Mouse (Mus musculus): ENCODE data around the gene Psma6. TPM values are rescaled to one million over a fixed set of nuclear protein-coding genes. Genes with fewer than 3 reads are reported as not detected.

The Psma6 gene
- total RNA-seq, 2 experiments from 2014 or later, result 128 to 146 TPM

GRCm38 (mm10) chr12:55398240-55399127, 14.5 kb downstream of the Psma6 start:
- H3K4me3 ChIP-seq, result peak overlapping the region; percentile 92

DNA sequence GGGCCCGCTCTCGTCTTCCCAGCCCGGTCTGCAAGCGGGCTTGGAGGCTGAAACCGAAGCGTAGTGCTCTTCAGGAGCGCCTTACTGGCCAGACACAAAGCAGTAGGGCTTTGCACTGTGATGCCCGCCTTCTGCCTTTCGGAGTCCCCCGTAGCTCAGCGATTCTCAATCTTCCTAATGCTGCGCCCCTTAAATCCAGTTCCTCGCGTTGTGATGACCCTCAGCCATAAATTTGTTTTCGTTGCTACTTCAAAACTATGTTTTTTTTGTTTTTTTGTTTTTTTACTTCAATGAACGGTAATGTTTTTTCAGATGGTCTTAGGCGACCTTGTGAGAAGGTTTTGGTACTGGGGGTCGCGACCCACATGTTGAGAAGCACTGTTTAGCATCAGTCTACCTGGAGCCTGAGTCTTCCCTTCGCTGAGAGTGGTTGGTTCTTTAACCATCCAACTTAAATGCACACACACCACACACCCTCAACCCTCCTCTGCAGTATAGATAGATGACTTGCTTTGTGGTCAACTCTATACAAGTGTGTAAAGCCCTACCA, 15.2 kb downstream of the Psma6 start:
- H3K27ac ChIP-seq, result peak overlapping the region; percentile 95

More at GRCm38 (mm10) chr12:55398240-55399127, 14.5 kb downstream of the Psma6 start:
- peak; percentile 66 for TF ChIP-seq CTCF (conservative IDR thresholded peaks at IDR 0.05)
- DNase-seq (ENCODE audit: low spot score in 2 of 2), result peak; percentile 90
- H3K27ac ChIP-seq, result peak overlapping the region; percentile 95

DNA sequence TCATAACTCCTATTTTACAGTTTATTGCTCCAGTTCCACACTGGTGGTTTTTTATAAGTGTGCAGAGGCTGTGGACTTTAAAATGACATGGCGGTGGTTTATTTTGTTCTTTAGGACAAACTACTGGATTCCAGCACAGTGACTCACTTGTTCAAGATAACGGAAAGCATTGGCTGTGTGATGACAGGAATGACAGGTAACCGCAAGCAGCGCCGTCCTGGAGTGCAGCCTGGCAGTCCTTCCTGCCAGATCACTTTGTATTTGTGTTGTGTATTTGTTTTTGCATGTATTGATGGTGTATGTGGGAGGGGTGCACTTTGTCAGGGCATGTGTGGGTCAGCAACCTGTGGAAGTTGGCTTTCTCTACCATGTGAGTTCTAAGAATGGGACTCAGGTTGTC, 23.9 kb downstream of the Psma6 start:
- Histone ChIP-seq H3K27ac (no peak overlapping the region), H3K4me3 (no peak overlapping the region)
- no peak for DNase-seq (ENCODE audit: low spot score in 2 of 2)
- TF ChIP-seq CTCF (conservative IDR thresholded peaks at IDR 0.05), result no peak

More for the DNA sequence above, 15.2 kb downstream of the Psma6 start:
- DNase-seq (ENCODE audit: low spot score in 2 of 2), result no peak
- H3K4me3 ChIP-seq, result peak overlapping the region; percentile 92
- no peak for TF ChIP-seq CTCF (conservative IDR thresholded peaks at IDR 0.05)

GRCm38 (mm10) chr12:55415255-55415654, 31.2 kb downstream of the Psma6 start:
- no peak overlapping the region for H3K27ac ChIP-seq
- TF ChIP-seq CTCF (conservative IDR thresholded peaks at IDR 0.05), result no peak
- H3K4me3 ChIP-seq, result no peak overlapping the region
- no peak for DNase-seq (ENCODE audit: low spot score in 2 of 2)

DNA sequence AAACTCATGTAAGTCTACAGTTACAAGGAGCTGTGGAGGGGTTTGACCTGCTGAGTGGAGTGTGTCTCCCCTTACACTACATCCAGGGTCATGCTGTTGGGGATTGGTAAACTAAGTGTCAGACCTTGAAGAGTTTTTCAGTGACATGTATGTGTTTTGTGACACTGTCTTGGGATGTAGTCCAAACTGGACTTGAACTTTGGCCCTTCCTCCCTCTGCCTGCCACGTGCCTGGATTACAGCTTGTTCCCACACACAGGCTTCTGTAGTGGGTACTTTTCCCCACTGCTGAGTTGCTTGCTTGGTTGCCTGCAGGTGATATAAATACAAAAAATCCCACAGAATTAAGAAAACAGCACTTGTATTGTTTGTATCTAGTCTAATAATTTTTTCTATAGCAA, 31.7 kb downstream of the Psma6 start:
- no peak for DNase-seq (ENCODE audit: low spot score in 2 of 2)
- H3K27ac ChIP-seq, result no peak overlapping the region
- TF ChIP-seq CTCF (conservative IDR thresholded peaks at IDR 0.05), result no peak
- H3K4me3 ChIP-seq, result no peak overlapping the region

DNA sequence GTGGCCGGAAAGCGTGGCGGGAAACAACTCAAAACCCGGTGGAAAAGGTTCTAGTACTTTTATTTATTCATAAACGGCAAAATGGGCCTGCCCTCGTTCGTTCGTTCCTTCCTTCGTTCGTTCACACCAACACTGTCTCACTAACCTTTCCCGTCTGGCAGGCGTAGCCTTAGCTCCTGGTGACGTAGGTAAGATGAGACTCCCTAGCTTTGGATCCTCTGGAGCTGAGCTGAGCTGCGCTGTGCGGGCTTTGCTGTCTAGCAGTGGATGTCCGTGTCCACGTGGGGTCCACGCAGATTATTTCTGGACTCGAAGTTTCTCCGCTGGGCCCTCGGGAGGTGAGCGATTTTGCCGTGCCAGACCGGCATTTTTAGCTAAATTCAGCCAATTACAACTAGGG, 36.2 kb downstream of the Psma6 start:
- Histone ChIP-seq H3K4me3 (no peak overlapping the region), H3K27ac (no peak overlapping the region)
- no peak for TF ChIP-seq CTCF (conservative IDR thresholded peaks at IDR 0.05)
- no peak for DNase-seq (ENCODE audit: low spot score in 2 of 2)

- H3K27ac ChIP-seq, result no peak overlapping the region
- DNase-seq (ENCODE audit: low spot score in 2 of 2), result no peak
- no peak overlapping the region for H3K4me3 ChIP-seq
- no peak for TF ChIP-seq CTCF (conservative IDR thresholded peaks at IDR 0.05)
Observed at GRCm38 (mm10) chr12:55422057-55422456, 38.0 kb downstream of the Psma6 start.

DNA sequence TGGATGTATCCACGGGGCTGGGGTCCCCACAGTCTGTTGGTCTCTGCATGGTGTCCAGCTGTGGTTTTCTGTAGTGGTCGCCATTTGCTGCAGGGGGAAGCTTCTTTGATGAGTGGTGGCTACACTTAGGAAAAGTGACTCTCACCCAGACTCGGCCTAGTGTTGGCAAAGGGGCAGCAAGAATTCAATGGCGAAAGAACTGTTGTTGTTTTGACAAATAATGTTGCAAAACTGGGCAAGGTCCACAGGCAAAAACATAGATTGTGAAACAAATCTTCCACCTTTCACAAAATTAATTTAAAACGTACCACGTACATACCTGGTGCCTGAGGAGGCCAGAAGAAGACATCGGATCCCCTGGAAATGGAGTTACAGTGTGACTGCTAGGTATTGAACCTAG, 42.3 kb downstream of the Psma6 start:
- Histone ChIP-seq H3K27ac (no peak overlapping the region), H3K4me3 (no peak overlapping the region)
- no peak for DNase-seq (ENCODE audit: low spot score in 2 of 2)
- TF ChIP-seq CTCF (conservative IDR thresholded peaks at IDR 0.05), result no peak

GRCm38 (mm10) chr12:55429201-55429600, 45.2 kb downstream of the Psma6 start:
- no peak for TF ChIP-seq CTCF (conservative IDR thresholded peaks at IDR 0.05)
- Histone ChIP-seq H3K4me3 (no peak overlapping the region), H3K27ac (no peak overlapping the region)
- no peak for DNase-seq (ENCODE audit: low spot score in 2 of 2)

GRCm38 (mm10) chr12:55429956-55430355, 45.9 kb downstream of the Psma6 start:
- Histone ChIP-seq H3K27ac (no peak overlapping the region), H3K4me3 (no peak overlapping the region)
- no peak for TF ChIP-seq CTCF (conservative IDR thresholded peaks at IDR 0.05)
- DNase-seq (ENCODE audit: low spot score in 2 of 2), result no peak

GRCm38 (mm10) chr12:55432284-55432919, 48.4 kb downstream of the Psma6 start:
- Histone ChIP-seq H3K27ac (no peak overlapping the region), H3K4me3 (no peak overlapping the region)
- DNase-seq (ENCODE audit: low spot score in 2 of 2), result no peak
- no peak for TF ChIP-seq CTCF (conservative IDR thresholded peaks at IDR 0.05)

- 0 out of 2 replicates have a peak, but pooled peaks have one; percentile 3 for TF ChIP-seq CTCF (conservative IDR thresholded peaks at IDR 0.05)
- H3K4me3 ChIP-seq, result no peak overlapping the region
- H3K27ac ChIP-seq, result no peak overlapping the region
- no peak for DNase-seq (ENCODE audit: low spot score in 2 of 2)
Observed at GRCm38 (mm10) chr12:55432920-55433284, 48.9 kb downstream of the Psma6 start.

DNA sequence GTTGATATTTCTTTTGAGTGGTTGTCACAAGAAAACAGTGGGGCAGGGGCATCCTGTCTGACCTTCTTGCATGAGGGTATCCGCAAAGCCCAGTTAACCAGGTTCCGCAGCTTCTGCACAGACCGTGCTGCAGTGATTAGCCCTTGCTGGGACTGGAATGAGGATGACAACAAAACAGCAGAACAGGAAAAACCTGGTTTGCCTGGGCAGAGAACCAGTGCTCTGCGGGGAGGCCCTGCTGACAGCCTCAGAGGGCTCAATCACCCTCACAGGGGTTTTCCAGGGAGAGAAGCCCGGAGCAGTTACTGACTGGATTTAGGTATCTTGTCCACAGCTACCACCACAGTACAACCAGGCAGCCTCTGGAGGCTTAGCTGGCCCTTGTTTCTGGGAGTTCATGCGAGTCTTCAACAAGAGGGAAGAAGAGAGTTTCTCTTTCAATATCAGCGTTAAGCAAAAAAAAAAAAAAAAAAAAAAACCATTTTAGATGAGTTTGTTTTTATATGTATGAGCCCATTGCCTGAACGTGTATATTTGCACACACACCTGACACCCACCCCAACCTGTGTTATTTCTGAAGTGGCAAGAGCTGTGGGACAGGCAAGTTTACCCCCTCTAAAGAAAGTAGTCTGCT, 49.9 kb downstream of the Psma6 start:
- H3K27ac ChIP-seq, result peak overlapping the region; percentile 36; the same call in 1 of the 2 replicates
- DNase-seq (ENCODE audit: low spot score in 2 of 2), result no peak
- no peak for TF ChIP-seq CTCF (conservative IDR thresholded peaks at IDR 0.05)

More for the DNA sequence above, 49.9 kb downstream of the Psma6 start:
- H3K4me3 ChIP-seq, result no peak overlapping the region
